Mouse (Mus musculus) embryonic fibroblast, embryonic 13.5 days (primary cell): ENCODE measurements around the gene Adamts15.

Source experiments
- CTCF ChIP-seq: IDR thresholded peaks from 2 replicates; pipeline ENCODE4 v1.5.1; 2011; ENCODE audit warnings: mild to moderate bottlenecking, control low read depth, low read length, moderate library complexity, borderline replicate concordance; ENCODE audit not compliant: insufficient read depth
- POLR2A ChIP-seq: IDR thresholded peaks from 2 replicates; pipeline ENCODE4 v1.6.1; 2011; ENCODE audit warnings: low read depth, mild to moderate bottlenecking, control low read depth, low read length, moderate library complexity

- TF ChIP-seq CTCF (no peak), POLR2A (no peak)
Observed at GRCm38 (mm10) chr9:30908973-30909372, 13.3 kb downstream of the Adamts15 start.
